Mouse (Mus musculus) left cerebral cortex, postnatal 14 days (tissue): ENCODE data around the gene Plbd1. TPM values are rescaled to one million over a fixed set of nuclear protein-coding genes. Genes with fewer than 3 reads are reported as not detected.

Experiments
- DNase-seq, 2 experiments: peaks; one replicate each; pipeline ENCODE4 v3.0.0; 2021 to 2022; ENCODE audit warnings: low spot score in 2 of 2, mixed read lengths in 1 of 2
- intact Hi-C: fragments of 180-260 bp; cut with DNase I; formaldehyde crosslinking; loops from one replicate; pipeline ENCODE4 v1.15.1; 2025
- total RNA-seq, 2 experiments: library from RNA; stranded (reverse); gene quantifications; 2 replicates each; pipeline ENCODE4 v1.2.3; 2021

The Plbd1 gene
- total RNA-seq, 2 experiments from 2014 or later: 0.33 to 0.47 TPM

DNA sequence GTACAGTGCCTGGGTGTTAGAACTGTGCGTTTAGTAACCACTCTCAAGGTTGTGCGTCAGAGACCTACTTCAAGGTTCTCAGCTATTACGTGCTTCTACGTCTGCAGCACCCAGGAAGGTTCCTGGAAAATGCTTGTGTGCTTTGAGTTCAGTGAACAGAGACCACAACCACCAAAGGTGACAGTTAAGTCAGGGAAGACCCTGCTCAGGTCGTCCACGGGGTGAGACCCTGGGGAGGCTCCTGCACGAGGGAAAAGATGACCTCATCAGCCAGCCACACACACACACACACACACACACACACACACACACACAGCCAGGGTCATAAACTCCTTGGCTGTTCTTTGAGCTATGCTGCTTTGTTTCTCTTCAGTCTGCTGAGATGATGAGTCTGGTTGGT, 59.1 kb downstream of the Plbd1 start:
- DNase-seq: no peak
- intact Hi-C loops: no loop called here

GRCm38 (mm10) chr6:136594541-136594940, 67.2 kb downstream of the Plbd1 start:
- DNase-seq: no peak
- intact Hi-C loops: no loop called here

- no peak for DNase-seq
- intact Hi-C loops: no loop called here
Observed at GRCm38 (mm10) chr6:136590739-136591138, 71.0 kb downstream of the Plbd1 start.

DNA sequence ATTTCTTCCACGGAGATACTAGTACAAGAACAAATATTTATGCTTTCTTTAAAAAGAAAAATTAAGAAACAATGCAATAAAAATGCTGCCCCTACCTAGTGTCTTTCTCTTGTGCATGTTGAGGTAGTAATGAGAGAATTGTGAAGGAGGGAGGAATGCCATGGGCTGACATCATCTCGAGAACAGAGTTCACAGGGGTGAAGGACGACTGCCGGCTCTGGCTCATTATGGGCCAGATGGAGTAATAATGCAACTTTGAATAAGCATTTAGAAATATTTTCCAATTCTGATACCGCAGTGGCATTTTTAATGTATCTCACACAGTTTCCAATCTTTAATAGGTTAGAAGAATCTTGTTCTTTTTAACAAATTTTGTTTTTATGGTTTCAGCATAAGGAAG, 95.7 kb downstream of the Plbd1 start:
- intact Hi-C loops: no loop called here
- no peak for DNase-seq

Other genes starting within 250 kb of the Plbd1 start
- gene E330021D16Rik, start 246.4 kb downstream of the Plbd1 start, total RNA-seq: not detected
- gene Atf7ip, start 155.8 kb downstream of the Plbd1 start, total RNA-seq: 100 to 1,000 TPM; 118 to 122 TPM
- under 1 TPM; 0.42 to 0.57 TPM for gene Gucy2c, start 119.8 kb upstream of the Plbd1 start, total RNA-seq
- 10 to 100 TPM in 1 of 2 experiments, 1 to 10 TPM in 1; 7.9 to 10.4 TPM for gene Hist4h4, start 142.5 kb upstream of the Plbd1 start, total RNA-seq
- 10 to 100 TPM; 65.7 to 66.8 TPM for gene H2afj, start 146.3 kb upstream of the Plbd1 start, total RNA-seq
- 1 to 10 TPM; 2.7 to 4.8 TPM for gene BC049715, start 165.7 kb upstream of the Plbd1 start, total RNA-seq
- 100 to 1,000 TPM; 120 to 128 TPM for gene Wbp11, start 166.3 kb upstream of the Plbd1 start, total RNA-seq
- 1 to 10 TPM; 2.1 to 4.2 TPM for gene Smco3, start 173.5 kb upstream of the Plbd1 start, total RNA-seq
- under 1 TPM in 1 of 2 experiments, not detected in 1; 0.21 TPM for gene Art4, start 195.8 kb upstream of the Plbd1 start, total RNA-seq
- gene Mgp, start 213.9 kb upstream of the Plbd1 start, total RNA-seq: 10 to 100 TPM; 44.9 to 54.4 TPM